In genomic region chr5:3463758-3464157, GRCm38 (mm10) we compare ENCODE assay signal across 19 mouse cellular contexts.
DNase-seq lines count a peak whose midpoint lies in the region; ATAC-seq and TF ChIP-seq lines count a peak whose summit lies in the region.
"Had no signal": no experiment of that assay in that cellular context is flagged by ENCODE, and none has a peak within 500 bp of the region (broad histone marks: within the 10 kb centered on the region; RNA-seq: fewer than 3 reads in every experiment).

No protein-coding gene starts in this region.

- H3K36me3 ChIP-seq in liver, embryonic 11.5 days (ENCODE audit: control insufficient read depth, insufficient read depth, low read length) = peaks cover 4% of the 10 kb centered on the region; the same call in 1 of the 2 replicates
- peaks cover 4% of the 10 kb centered on the region; the same call in 1 of the 2 replicates for H3K36me3 ChIP-seq in liver, embryonic 13.5 days
- H3K36me3 ChIP-seq in intestine, postnatal 0 days (ENCODE audit: control insufficient read depth, insufficient read depth) = no peaks in the 10 kb centered on the region
- H3K36me3 ChIP-seq in forebrain, embryonic 12.5 days (replicated peaks) = no peaks in the 10 kb centered on the region
- H3K36me3 ChIP-seq: embryonic facial prominence, embryonic 15.5 days; heart, embryonic 13.5 days; hindbrain, embryonic 15.5 days had no signal

- DNase-seq in liver, embryonic 11.5 days (ENCODE audit: low spot score) = no peak
- no peak for DNase-seq in liver
- DNase-seq in c-Kit-positive CD71-positive TER-119-negative erythroid progenitor cells, embryonic 14.5 days (ENCODE audit: low read depth) = peak; percentile 36
- DNase-seq in liver, embryonic 13.5 days = no peak
- DNase-seq in urinary bladder, adult 2 months (ENCODE audit: low spot score) = no peak
- DNase-seq: adrenal gland, postnatal 14 days; B cell, adult 2 months; cerebellum, adult 2 months; cerebellum, postnatal 10 days; gastrocnemius, adult 2 months; gastrocnemius, postnatal 25 days; heart, postnatal 36 days had no signal

- no peak overlapping the region for H3K4me2 ChIP-seq in liver, embryonic 11.5 days
- H3K4me2 ChIP-seq in liver, embryonic 13.5 days = no peak overlapping the region
- H3K4me2 ChIP-seq in intestine, postnatal 0 days (replicated peaks; ENCODE audit: low read depth) = no peak overlapping the region
- no peak overlapping the region for H3K4me2 ChIP-seq in forebrain, embryonic 12.5 days
- H3K4me2 ChIP-seq: embryonic facial prominence, embryonic 15.5 days; heart, embryonic 13.5 days; hindbrain, embryonic 15.5 days had no signal

- H3K27ac ChIP-seq in liver, embryonic 11.5 days (ENCODE audit: low read depth, low read length) = no peak overlapping the region
- H3K27ac ChIP-seq in liver, embryonic 13.5 days = no peak overlapping the region
- H3K27ac ChIP-seq in intestine, postnatal 0 days (ENCODE audit: low read depth, low read length) = no peak overlapping the region
- H3K27ac ChIP-seq in forebrain, embryonic 12.5 days = no peak overlapping the region
- H3K27ac ChIP-seq: embryonic facial prominence, embryonic 15.5 days; gastrocnemius, adult 2 months; heart, embryonic 13.5 days; hindbrain, embryonic 15.5 days had no signal

- WGBS in liver, embryonic 11.5 days = 59% methylated on average over 3 of the region's 3 CpGs
- 39% methylated on average over 3 of the region's 3 CpGs for WGBS in liver, embryonic 13.5 days (ENCODE audit: insufficient replicate concordance)
- 87% methylated on average over 3 of the region's 3 CpGs for WGBS in intestine, postnatal 0 days
- 85% methylated on average over 3 of the region's 3 CpGs for WGBS in forebrain, embryonic 12.5 days

- H3K27me3 ChIP-seq in liver, embryonic 11.5 days (replicated peaks; ENCODE audit: control insufficient read depth, insufficient read depth, low read length) = no peaks in the 10 kb centered on the region
- no peaks in the 10 kb centered on the region for H3K27me3 ChIP-seq in liver, embryonic 13.5 days
- no peaks in the 10 kb centered on the region for H3K27me3 ChIP-seq in intestine, postnatal 0 days (replicated peaks; ENCODE audit: control insufficient read depth, insufficient read depth, low read length)
- H3K27me3 ChIP-seq in forebrain, embryonic 12.5 days = no peaks in the 10 kb centered on the region
- H3K27me3 ChIP-seq: embryonic facial prominence, embryonic 15.5 days; heart, embryonic 13.5 days; hindbrain, embryonic 15.5 days; Patski had no signal

- H3K9ac ChIP-seq in liver, embryonic 11.5 days (ENCODE audit: low read depth, low read length) = no peak overlapping the region
- no peak overlapping the region; the same call in 1 of the 2 replicates for H3K9ac ChIP-seq in liver, embryonic 13.5 days
- H3K9ac ChIP-seq in intestine, postnatal 0 days (ENCODE audit: low read depth, low read length) = no peak overlapping the region
- H3K9ac ChIP-seq in forebrain, embryonic 12.5 days = no peak overlapping the region
- H3K9ac ChIP-seq: embryonic facial prominence, embryonic 15.5 days; heart, embryonic 13.5 days; hindbrain, embryonic 15.5 days had no signal

- no peak overlapping the region for H3K4me3 ChIP-seq in liver, embryonic 11.5 days (ENCODE audit: low read depth, low read length)
- no peak overlapping the region for H3K4me3 ChIP-seq in liver, embryonic 13.5 days (replicated peaks)
- H3K4me3 ChIP-seq in intestine, postnatal 0 days (ENCODE audit: low read depth, low read length) = no peak overlapping the region
- no peak overlapping the region for H3K4me3 ChIP-seq in forebrain, embryonic 12.5 days (replicated peaks)
- H3K4me3 ChIP-seq: embryonic facial prominence, embryonic 15.5 days; gastrocnemius, adult 2 months; heart, embryonic 13.5 days; hindbrain, embryonic 15.5 days had no signal

- no peaks in the 10 kb centered on the region for H3K9me3 ChIP-seq in liver, embryonic 11.5 days (ENCODE audit: control insufficient read depth, low read length)
- no peaks in the 10 kb centered on the region for H3K9me3 ChIP-seq in liver, embryonic 13.5 days (replicated peaks)
- no peaks in the 10 kb centered on the region for H3K9me3 ChIP-seq in intestine, postnatal 0 days (ENCODE audit: control insufficient read depth)
- H3K9me3 ChIP-seq in forebrain, embryonic 12.5 days = no peaks in the 10 kb centered on the region
- H3K9me3 ChIP-seq: embryonic facial prominence, embryonic 15.5 days; heart, embryonic 13.5 days; hindbrain, embryonic 15.5 days had no signal

- ATAC-seq in liver, embryonic 11.5 days (replicated peaks; ENCODE audit: low FRiP score) = peak; percentile 60
- peak; percentile 60; the same call in 1 of the 2 replicates for ATAC-seq in liver, embryonic 13.5 days (ENCODE audit: low read depth)
- no peak for ATAC-seq in intestine, postnatal 0 days
- ATAC-seq in forebrain, embryonic 12.5 days (ENCODE audit: low FRiP score) = no peak
- ATAC-seq: forebrain, embryonic 16.5 days; Patski had no signal

- H3K4me1 ChIP-seq in liver, embryonic 11.5 days (replicated peaks; ENCODE audit: control insufficient read depth, insufficient read depth, low read length) = peaks cover 20% of the 10 kb centered on the region
- peaks cover 57% of the 10 kb centered on the region for H3K4me1 ChIP-seq in liver, embryonic 13.5 days (replicated peaks)
- 0 out of 2 replicates have a peak, but pooled peaks cover 2% of the 10 kb centered on the region for H3K4me1 ChIP-seq in intestine, postnatal 0 days (replicated peaks; ENCODE audit: control insufficient read depth, insufficient read depth, low read length)
- H3K4me1 ChIP-seq in forebrain, embryonic 12.5 days = no peaks in the 10 kb centered on the region
- H3K4me1 ChIP-seq: hindbrain, embryonic 15.5 days had no signal

- TF ChIP-seq CTCF in intestine, postnatal 0 days (IDR thresholded peaks at IDR 0.05; ENCODE audit: low read depth) = no peak

Comparison
In these comparisons a context has a peak if more than half of its experiments do, and no peak if none do; other contexts are left out.
1. ATAC-seq: peak in liver, embryonic 11.5 days (single experiment) and liver, embryonic 13.5 days (single experiment); none in intestine, postnatal 0 days (single experiment) and forebrain, embryonic 12.5 days (single experiment).